Mouse (Mus musculus): ENCODE data around the gene Gusb.
A peak's percentile ranks its signal among the peaks of the same experiment; 100 is the strongest.
"Not testable (repeated sequence)": the region's sequence is repeated elsewhere in the genome, so short reads cannot be mapped to it uniquely, and the experiment has no call there.

The Gusb gene

DNA sequence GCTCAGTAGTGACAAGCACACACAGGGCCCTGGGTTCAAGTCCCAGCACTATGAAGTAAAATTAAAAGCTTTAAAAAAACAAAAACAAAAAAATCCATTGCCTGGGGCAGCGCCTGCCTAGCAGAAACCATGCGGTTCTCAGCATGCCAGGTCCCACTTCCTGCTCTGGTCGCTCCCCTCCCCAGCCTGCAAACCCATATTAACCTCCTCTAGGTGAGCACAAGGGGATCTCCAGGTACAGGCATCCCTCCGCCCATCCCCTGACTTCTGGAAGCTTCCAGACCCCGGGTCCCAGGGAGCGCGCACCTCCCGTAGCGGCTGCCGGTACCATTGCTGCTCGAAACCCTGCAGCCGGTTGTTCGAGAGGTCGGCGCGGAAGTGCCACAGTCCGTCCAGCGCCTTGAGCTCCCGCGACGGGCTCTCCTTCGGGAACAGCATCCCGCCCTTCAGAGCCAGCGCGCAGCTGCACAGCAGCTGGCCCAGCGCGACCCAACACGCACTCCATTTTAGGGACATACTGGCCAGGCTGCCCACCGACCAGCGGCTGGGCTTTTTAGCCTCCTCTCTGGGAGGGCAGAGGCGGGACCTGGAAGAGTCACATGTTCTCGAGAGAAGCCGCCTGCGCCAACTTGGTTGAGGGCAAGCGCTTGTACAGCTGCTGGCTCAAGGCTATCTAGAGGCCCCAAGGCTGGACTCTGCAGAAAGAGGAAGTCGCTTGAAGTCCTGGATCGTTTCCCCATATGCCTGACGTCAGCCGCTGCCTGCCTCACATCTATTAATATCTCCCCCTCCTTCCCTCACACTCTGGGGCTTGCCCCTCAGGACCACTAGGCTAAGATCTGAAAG is at the start of gene Gusb:
TSS of gene Gusb (minus strand) at position 749 of the 846 bp plus-strand sequence.
- peak; percentile 55 for DNase-seq

DNA sequence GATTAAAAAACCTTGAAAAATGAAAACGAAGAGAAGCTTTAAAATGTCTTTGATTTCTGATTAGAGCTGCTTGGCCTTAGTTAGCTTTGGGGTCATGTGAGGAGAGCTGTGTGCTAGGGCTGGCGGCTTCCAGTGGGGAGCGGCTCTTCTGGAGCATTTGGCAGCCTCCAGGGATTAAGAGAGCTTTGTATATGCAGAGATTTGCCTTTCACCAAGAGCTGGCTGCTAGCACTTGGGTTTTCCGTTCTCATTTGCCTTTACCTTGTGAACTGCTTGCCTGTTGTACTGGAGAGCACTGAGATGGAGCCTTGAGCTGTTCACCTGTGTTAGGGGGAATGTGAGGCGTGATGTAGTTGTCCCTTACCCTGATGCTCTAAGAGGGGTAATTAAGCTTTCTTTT is 49.7 kb upstream of the Gusb start:
- DNase-seq = no peak

DNA sequence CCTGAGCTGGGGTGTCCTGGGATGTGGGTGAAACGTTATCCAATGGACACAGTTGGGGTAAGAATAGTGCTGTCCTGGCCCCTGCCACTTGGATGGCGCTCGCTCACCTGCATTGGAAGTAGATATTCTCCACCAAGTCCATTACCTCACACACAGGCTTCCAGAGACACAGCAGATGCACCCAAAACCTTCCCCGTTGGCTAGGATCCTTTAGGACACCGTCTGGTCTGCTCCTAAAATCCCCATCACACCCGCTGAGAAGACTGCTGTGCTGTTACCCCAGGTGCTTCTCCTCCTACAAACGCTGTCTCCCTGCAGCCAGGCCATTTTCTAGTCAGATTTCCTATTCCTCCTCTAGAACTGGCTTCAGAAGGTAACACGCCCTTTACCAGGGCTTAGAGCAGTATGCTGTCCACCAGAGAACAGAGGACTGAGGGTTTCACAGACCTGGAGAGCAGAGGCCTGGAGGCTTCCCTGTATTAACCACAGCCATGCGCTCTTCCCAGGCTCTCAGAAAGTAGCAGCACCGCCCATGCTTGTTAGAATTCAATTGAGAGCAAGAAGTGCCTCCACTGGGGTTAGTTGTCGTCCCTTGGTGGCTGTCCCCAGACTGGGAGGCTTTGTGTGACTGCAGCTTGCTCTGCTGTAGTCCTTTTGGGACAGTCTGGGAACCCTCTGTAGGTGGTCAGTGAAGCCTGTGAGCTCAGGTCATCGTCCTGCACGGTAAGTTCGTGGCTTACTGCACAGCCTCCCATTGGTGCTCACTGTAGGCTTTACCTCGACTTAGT is 48.4 kb upstream of the Gusb start:
- DNase-seq = peak; percentile 63

DNA sequence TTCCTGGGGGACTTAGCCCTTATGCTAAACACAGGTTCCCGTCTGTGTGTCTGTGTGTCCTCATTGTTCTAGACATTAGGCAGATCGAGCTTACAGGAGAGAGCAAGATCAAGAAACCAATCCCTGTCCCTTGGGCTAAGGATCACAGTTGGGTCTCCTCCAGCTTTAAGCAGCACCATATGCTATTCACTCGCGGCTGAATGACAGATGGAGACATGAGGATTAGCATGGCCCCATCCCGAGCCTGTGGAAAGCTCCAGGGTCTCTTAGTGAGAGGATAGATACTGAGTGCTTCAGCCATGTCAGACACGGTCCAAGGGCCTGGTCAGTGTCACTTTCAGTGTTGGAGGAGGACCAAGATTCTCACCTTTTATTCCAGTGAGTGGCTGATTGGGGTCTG is 47.6 kb upstream of the Gusb start:
- peak; percentile 95 for DNase-seq

DNA sequence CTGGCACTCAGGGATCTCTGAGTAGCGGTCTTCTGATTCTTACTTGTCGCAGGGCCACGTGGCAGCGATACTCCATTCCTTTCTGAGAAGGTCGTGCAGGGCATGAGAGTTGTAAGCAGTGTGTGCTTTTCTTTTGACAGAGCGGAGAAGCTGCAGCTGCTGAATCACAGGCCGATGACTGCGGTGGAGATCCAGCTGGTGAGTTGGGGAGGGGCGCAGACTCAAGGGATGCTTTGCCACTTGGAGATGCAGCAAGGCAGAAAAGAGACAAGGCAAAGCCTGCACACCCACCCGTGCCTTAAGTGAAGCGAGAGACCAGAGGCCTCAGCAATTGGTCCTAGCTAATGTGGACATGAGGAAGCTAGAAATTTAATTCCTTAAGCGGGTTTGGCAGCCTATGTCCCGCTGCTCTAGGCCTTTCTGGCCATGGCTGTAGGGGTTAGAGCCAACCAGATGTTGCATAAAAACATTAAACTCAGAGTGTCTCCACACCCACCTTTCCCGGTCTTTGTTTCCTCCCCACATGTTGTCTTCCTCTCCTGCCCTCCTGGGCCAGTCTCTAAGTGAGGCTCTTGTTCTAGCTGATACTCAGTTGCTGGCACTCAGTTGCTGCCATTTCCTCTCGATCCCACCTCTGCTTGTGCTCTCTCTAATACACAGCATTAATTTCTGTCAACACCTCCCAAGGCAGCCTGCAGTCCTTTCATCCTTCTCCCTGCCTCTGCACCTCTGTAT is 46.1 kb upstream of the Gusb start:
- DNase-seq = no peak

DNA sequence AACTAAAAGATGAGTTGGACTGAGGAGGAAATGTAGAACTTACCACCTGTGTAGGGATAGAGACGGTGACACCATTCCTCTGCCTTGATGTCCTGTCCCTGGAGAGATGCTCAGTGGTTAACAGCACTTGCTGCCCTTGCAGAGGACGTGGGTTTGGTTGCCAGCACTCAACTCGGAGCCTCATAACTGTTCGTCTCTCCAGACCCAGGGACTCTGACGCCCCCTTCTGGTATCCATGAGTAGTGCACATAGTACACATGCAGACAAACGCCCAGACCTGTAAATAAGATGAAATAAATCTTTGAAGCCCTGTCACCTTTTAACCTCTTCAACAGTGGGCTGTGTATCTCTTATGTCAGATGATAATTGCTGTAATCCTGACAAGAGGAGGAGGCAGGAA is 44.2 kb upstream of the Gusb start:
- DNase-seq = no peak

DNA sequence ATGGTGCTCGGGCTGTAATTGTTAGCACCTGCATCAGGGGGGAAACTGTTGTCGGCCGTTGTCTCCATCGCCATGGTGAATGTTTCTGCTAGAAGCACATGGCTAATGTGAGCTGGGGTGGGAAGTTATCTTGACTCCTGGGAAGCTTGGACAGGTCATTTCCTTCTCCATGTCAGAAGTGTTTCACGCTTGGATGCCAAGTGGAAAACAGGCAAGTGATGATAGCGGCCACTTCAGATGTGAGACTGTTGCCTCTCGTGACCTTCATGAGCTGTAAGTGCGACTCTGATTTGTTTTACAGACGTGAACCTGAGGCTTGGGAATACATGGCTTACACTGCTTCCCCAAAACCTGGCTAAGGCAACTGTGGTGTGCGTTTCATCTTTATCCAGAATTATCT is 43.7 kb upstream of the Gusb start:
- DNase-seq = no peak

DNA sequence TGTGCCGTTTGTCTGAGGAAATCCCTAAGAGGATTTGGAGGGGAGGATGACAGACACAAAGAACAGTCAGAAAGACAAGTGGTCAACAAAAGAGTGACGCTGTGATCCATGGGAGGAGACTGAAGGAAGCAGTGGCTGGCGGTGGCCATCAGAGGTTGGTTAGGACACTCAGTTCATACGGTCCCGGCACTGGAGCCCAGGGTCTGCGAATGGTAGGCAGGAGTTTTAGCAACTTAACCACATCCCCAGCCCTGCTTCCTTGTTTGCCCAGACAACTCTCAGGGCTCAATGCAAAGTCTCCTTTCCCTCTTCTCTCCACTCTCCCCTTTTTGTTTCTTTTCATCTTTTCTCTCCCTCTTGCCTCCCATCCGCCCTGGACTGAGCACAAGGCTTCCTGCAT is 43.3 kb upstream of the Gusb start:
- DNase-seq = no peak

DNA sequence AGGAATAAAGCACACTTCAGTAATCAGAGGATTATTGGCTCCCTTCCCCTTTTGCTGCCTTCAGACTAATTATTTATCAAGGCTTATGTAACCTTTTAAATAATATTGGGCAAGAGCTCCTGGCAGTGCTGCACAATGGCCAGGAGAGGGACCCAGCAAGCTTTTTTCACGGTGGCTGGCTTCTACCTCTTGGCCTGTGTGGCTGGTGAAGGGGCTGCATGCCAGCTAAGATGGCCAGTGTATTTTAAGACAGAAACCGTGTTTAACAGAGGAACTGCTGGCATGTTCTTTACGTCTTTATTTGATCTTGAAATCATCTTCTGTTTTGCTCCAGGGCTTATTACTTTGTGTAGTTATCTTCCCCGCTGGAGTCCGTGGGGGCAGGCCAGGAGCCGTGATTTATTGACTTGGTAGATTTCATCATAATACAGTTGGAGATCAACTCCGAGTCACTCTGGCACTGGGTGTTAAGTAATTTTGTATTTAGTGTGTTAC is 41.4 kb upstream of the Gusb start:
- peak; percentile 95 for DNase-seq

DNA sequence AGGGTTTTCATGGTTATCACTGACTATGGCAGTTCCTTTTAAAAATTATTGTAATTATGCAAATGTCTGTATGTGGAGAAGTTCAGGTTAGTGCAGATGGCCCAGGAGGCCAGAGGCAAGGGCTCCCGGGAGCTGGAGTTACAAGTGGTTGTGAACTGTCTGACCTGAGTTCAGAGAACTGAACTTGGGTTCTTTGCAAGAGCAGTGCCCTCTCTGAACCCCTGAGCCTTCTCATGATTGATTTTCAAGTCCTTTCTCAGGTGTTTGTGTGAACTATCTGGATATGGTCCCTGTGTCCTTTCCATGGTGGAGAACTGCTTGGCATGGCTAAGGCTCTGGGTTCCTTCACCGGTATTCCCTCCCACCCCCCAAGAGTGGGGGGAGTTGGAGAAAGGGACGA is 40.9 kb upstream of the Gusb start:
- no peak for DNase-seq

DNA sequence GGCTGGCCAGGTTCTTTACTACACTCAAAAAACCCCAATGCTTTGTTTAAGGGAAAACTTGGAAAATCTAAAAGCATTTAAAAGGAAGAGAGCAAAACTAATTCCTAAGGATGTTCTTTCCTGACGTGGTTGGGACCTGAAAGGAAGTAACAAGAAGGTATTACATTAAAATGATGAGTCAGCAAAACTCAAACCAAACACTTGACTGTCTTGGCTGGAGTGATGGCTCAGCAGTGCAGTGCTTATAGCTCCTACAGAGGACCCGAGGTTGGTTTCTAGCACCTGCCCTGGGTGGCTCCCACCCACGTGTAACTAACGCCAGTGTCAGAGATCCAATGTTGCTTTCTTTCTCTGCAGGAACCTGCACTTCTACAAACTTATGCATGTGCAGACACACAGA is 38.4 kb upstream of the Gusb start:
- no peak for DNase-seq

DNA sequence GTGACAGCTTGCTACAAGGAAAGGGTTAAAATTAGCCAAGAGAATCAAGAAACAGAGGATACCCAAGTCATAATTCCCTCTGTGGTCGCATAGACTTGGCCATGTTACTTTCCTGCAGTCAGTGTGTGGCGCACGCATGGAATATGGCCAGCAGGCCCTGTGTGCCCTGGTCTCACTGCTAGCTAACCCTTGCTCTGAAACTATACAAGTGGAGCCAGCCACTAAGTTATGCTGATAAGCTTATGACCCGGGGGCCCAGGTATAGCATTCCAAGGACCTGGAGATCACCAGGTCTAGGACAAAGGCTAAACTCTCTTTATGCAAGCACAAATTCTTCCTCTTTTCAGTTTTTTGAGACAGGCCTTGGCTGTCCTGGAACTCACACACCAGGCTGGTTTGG is 37.9 kb upstream of the Gusb start:
- DNase-seq = no peak

DNA sequence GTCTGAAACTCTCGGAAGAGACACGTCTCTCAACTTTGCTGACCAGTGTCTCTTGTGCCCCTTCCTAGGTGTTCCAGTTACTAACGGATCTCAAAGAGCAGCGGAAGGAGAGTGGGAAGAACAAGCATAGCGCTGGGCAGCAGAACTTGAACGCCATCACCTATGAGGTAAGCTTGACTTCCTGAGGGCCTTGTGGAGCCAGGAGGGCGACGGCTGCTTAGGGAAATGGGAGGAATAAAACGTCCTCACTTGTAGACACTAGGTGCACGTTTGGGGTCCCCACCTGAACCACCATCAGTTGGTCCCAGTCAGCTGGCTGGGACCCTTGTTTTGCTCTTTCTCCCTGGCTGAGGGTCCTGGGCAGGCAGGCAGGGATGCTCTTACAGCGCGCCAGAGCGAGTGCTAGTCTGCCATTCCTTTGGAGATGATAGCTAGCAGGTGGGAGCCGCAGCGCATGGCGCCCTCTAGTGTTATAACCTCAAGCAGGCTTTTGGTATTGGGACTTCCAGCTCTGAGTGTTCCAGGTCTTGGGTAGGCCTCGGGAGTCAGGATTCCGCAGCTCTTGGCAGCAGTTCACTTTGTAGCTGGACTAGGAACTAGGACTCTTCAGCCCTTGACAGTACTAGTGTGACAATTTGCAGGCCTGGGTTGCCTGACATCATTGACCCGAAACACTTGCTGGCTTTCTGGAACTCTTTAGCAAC is 35.1 kb upstream of the Gusb start:
- DNase-seq = peak; percentile 81

DNA sequence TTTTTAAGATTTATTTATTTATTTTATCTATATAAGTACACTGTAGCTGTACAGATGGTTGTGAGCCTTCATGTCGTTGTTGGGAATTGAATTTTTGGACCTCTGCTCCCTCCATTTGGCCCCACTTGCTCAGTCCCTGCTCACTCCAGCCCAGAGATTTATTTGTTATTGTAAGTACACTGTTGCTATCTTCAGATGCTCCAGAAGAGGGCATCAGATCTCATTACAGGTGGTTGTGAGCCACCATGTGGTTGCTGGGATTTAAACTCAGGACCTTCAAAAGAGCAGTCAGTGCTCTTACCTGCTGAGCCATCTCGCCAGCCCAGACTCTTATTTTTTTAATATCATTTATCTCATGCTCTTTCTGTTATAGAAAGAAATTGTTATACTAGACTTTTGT is 33.5 kb upstream of the Gusb start:
- not testable (repeated sequence) for DNase-seq

DNA sequence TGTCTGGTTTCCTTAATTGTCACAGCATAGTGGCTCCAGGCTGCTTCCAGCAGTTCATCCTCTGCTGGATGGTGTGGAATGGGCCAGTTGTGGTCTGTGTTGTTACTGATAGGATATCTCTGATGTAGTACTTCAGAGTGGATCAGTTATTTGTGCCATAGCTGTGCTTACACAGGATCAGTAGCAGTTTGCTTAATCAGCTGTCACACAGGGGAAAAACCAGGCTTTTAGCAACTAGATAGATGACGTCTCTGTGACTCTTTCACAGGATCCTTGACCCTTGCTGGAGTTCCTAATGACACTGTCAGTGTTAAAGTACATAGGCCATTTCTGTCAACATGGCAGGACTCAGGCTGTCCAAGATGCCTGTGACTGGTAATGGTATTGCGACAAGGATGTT is 31.0 kb upstream of the Gusb start:
- no peak for DNase-seq

DNA sequence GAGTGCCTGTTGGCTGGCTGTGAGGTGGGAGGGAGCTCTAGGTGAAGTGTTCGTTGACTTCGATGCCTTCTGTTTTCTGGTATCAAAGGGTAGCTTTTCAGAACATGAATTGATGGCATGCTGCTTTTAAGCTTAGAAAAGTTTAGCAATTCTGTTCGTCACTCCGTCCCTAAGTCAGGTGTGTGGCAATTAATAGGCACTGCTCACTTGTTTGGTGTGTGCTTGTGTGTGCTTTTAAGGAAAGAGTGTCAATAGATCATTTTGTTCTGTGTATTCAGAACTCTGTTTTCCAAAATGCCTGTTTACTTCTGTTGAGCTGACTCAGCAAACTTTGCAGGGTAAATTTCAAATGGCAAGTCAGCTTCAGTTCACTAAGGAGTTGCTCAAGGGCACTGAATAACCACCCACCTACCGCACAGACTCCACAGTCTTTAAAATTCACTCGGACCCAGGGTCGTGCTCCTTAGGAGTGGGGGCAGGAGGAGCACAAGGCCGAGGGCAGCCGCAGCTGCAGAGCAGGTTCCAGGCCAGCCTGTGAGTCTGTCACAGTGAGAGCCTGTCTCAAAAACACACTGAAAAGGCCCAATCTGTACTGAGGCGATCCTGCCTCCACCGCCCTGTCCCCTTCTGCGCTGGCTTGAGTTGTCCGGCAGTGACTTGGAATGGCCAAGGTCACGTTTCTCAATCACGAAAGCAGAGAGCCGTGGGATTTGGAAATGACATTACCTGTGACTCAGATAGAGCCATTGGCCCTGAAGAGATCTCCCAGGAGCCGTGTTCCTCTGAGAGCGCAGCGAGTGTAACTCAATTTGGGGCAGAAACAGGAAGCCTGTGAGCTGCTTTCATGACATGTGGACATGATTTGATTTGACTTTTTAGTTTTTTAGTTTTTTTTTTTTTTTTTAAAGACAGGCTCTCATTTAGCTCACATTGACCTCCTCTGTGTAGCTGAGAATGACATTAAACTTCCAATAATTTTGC is 28.9 kb upstream of the Gusb start:
- no peak for DNase-seq

DNA sequence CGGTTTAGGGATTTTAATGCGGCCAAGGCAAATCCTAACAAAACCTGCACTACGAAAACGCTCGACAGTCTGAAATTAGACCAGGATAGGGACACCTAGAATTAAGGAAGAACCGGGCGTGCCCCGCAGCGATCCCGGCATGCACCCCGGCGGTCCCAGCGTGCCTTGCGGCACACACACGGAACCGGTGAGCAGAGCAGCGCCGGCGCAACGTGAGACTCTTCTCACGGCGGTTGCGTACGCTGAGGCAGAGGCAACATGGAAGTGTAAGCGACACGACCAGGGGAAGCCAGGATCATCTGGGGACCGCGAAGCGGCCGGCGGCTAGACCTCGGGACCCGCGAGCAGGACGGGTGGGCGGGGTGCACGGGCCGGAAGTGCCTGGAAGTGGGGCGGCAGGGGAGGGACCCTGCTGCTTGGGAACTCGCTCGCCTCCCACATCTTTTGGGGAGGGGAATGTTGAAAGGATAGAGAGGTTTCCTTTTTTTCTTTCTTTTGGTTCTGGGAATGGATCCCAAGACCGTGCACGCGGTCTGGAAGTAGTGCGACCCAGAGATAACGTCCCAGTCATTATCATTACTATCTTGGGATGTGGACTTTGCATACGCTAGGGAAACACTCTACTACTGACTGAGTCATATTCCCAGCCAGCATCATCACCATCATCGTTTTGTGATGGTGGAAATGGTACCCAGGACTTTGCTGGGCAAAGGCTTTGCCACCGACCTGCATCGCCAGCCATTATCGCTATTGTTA is 26.5 kb upstream of the Gusb start, which contains the start of the genes Asl and Crcp:
TSS of gene Asl (minus strand) at position 106 of the 756 bp plus-strand sequence.
TSS of gene Crcp (plus strand) at position 149 of the 756 bp plus-strand sequence.
- DNase-seq = peak; percentile 85

DNA sequence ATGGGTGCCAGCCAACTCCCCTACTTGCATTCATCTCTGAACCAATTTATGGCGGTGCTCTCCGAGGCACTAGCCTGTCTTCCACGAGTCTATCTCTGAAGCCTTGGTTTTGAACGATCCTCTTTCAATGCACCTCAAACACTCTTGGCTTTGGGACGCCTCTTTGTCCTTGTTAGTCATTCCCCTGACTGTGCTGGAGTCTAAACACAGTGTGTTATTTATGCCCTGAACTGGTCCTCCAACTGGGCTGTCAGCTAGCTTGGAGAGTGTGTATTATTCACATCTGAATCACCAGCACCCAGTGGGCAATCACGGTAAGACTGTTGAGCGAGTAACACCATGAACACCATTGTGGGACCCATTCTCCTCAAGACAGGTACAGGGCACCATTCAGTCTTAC is 24.8 kb upstream of the Gusb start:
- DNase-seq = no peak

DNA sequence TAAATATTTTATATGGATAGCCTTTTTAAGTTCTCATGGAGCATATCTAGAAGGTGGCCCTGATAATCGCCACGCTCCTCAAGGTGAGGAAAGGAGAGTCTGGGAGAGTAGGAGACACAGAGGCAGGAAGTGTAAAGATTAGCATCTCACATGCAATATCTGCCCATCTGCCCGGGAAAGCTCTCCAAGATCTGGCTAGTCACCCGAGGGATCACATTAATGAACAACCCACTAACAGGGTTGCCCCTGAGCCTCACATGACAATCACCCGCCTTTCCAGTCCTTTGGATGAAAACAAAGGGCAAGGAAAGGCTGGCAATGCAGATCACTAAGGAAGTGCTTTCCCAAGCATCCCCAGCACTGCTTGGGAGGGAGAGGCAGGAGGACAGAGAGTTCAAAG is 24.3 kb upstream of the Gusb start:
- no peak for DNase-seq

DNA sequence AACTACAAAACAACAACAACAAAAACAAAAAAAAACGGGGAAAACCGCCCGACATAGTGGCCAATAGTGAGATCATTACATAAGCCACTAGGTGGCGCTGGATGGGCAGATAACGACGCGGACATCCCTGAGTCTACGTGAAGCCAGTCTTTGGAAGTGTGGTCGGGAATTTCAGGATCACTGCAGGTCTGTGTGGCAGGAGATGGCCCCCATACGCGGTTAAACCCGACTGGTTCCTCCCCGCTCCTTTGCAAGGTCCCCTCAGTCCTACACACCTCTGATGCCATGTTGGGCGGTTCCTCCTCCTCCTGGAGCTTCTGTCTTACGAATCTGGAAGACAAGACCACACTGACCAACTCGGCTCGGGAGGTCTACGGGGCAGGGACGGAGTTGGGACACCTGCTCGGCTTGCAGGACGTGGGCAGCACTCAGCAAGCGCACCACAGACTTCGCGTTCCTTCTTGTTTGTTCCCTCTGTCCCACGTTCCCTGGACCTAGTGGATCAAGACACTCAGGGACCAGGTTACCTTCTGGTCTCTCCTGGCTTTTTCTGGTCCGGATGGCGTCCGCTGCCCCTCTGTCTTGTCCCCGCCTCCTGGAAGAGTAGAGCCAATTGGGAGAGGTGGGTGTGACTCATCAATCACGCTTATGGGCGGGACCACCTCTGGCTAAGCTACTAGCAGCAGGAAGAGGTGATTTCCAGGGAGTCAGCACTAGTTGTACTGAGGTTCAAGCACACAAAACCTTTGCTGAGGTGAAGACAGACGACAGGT is 21.1 kb upstream of the Gusb start:
- DNase-seq = peak; percentile 87

Measured in cerebellum, adult 9-10 months (tissue).